Mouse (Mus musculus) small intestine, adult 2 months (tissue): ENCODE data around the gene Mpped1.

Experiments
- CTCF ChIP-seq: fragments of 200-500 bp; IDR thresholded peaks from 2 replicates; pipeline ENCODE4 v1.5.1; 2012; ENCODE audit warnings: low read depth, mild to moderate bottlenecking, control low read depth, inconsistent platforms, low read length, moderate library complexity, mixed read lengths; ENCODE audit not compliant: insufficient replicate concordance, insufficient read length; ENCODE audit errors: extremely low read depth
- POLR2A ChIP-seq: fragments of 200-500 bp; IDR thresholded peaks from 2 replicates; pipeline ENCODE4 v1.6.1; 2012; ENCODE audit warnings: low read depth, mild to moderate bottlenecking, control low read depth, inconsistent platforms, low read length, moderate library complexity

GRCm38 (mm10) chr15:83798964-83799363, 19.7 kb downstream of the Mpped1 start:
- TF ChIP-seq CTCF (no peak), POLR2A (no peak)
